Mouse (Mus musculus) cerebellum, postnatal 10 days (tissue): ENCODE measurements around the gene Shank2.

Experiments
- DNase-seq, 2 experiments: peaks; one replicate each; pipeline ENCODE4 v3.0.0; 2021; ENCODE audit warnings: mixed read lengths in 2 of 2

Shank2 gene

GRCm38 (mm10) chr7:144373059-144373458 lies 371.3 kb downstream of the Shank2 start:
- DNase-seq = peak; percentile 48 to 52

- DNase-seq = no peak
These were observed 373.8 kb downstream of the Shank2 start for GRCm38 (mm10) chr7:144375483-144375882.

GRCm38 (mm10) chr7:144378254-144378653 lies 376.5 kb downstream of the Shank2 start:
- peak; percentile 50 to 56 for DNase-seq

GRCm38 (mm10) chr7:144379243-144379884 lies 377.6 kb downstream of the Shank2 start:
- no peak for DNase-seq

GRCm38 (mm10) chr7:144381588-144381987 lies 379.9 kb downstream of the Shank2 start:
- DNase-seq = no peak

- DNase-seq = peak in 1 of 2 experiments; percentile 52
These were observed 385.8 kb downstream of the Shank2 start for GRCm38 (mm10) chr7:144387537-144387936.

- no peak for DNase-seq
These were observed 388.0 kb downstream of the Shank2 start for GRCm38 (mm10) chr7:144389704-144390103.

GRCm38 (mm10) chr7:144390676-144391075 lies 388.9 kb downstream of the Shank2 start:
- DNase-seq = no peak

- DNase-seq = no peak
These were observed 390.0 kb downstream of the Shank2 start for GRCm38 (mm10) chr7:144391727-144392126.

GRCm38 (mm10) chr7:144402492-144402891 lies 400.8 kb downstream of the Shank2 start:
- DNase-seq = no peak

GRCm38 (mm10) chr7:144407675-144408074 lies 405.9 kb downstream of the Shank2 start:
- no peak for DNase-seq

- DNase-seq = peak; percentile 75 to 81
These were observed 406.8 kb downstream of the Shank2 start for GRCm38 (mm10) chr7:144408464-144409000.

- DNase-seq = peak; percentile 73 to 76
These were observed 408.0 kb downstream of the Shank2 start for GRCm38 (mm10) chr7:144409682-144410081.

- DNase-seq = peak; percentile 67 to 73
These were observed 410.5 kb downstream of the Shank2 start for GRCm38 (mm10) chr7:144411967-144412906.

GRCm38 (mm10) chr7:144414632-144415031 lies 412.9 kb downstream of the Shank2 start:
- DNase-seq = peak in 1 of 2 experiments; percentile 44

GRCm38 (mm10) chr7:144415795-144416194 lies 414.1 kb downstream of the Shank2 start:
- DNase-seq = peak; percentile 52 to 67

- DNase-seq = no peak
These were observed 415.5 kb downstream of the Shank2 start for GRCm38 (mm10) chr7:144417234-144417633.

GRCm38 (mm10) chr7:144417644-144418343 lies 416.1 kb downstream of the Shank2 start:
- DNase-seq = peak; percentile 77 to 79

GRCm38 (mm10) chr7:144420552-144420951 lies 418.8 kb downstream of the Shank2 start:
- DNase-seq = peak; percentile 57 to 59

- DNase-seq = peak; percentile 40 to 48
These were observed 419.8 kb downstream of the Shank2 start for GRCm38 (mm10) chr7:144421478-144421877.

- peak; percentile 90 to 95 for DNase-seq
These were observed 424.2 kb downstream of the Shank2 start for GRCm38 (mm10) chr7:144425953-144426352.

- DNase-seq = no peak
These were observed 424.9 kb downstream of the Shank2 start for GRCm38 (mm10) chr7:144426594-144426993.

- peak in 1 of 2 experiments; percentile 29 for DNase-seq
These were observed 425.7 kb downstream of the Shank2 start for GRCm38 (mm10) chr7:144427460-144427859.
